Mouse (Mus musculus): ENCODE measurements at regions not wholly inside any gene's neighbourhood (a gene's known extent, or its start where the extent isn't known, plus 50 kb on each side); places are given as distances from the start of the nearest gene placed in this dataset.
A peak's percentile ranks its signal among the peaks of the same experiment; 100 is the strongest.

- no peak overlapping the region for H3K4me3 ChIP-seq (replicated peaks)
- WGBS (ENCODE audit: insufficient replicate concordance) = 82% methylated on average over 5 of the region's 5 CpGs
- ATAC-seq (ENCODE audit: insufficient read depth) = no peak
- peaks cover 10% of the 10 kb centered on the region for H3K4me1 ChIP-seq (replicated peaks)
- no peak overlapping the region for H3K9ac ChIP-seq
- no peak overlapping the region for H3K27ac ChIP-seq (replicated peaks)
- no peaks in the 10 kb centered on the region for H3K9me3 ChIP-seq (replicated peaks)
- no peaks in the 10 kb centered on the region for H3K36me3 ChIP-seq (replicated peaks)
- no peak overlapping the region for H3K4me2 ChIP-seq
- no peaks in the 10 kb centered on the region for H3K27me3 ChIP-seq
These were observed 68.0 kb upstream of the Ppm1b start for GRCm38 (mm10) chr17:84888525-84888924.

DNA sequence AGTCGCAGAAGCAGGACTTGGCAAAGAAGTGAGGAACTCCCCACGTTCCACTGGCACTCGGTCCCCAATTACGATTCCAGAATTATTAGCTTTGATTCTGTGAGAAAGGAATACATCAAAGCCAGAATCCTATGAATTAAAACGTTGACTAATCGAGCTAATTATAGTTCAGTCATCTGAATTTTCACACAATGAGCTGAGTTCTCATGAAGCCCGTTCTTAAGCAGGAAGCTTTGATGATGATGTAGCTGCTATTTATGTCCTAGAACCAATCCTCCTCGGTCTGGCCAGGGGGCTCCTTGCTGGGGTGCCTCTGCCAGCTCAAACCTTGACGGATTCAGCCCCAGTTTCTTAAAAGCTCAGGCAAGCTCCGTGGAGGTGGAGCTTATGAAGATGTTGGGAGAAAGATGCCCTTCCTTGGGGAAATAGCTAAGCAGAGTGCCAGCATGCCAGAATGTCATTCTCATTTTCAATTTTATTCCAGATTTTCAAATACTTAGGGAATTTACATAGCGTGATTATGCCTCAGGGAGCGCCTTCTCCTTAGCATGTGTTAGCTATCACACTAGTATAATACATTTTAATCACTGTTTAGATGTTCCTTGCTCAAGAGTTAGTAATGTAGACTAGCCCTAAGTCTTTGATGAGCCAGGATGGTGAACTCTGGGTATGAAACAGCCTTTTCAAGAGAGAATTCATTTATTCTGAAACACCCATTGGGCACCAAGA is 65.5 kb upstream of the Ppm1b start:
- Histone ChIP-seq H3K27me3 (no peaks in the 10 kb centered on the region), H3K9ac (no peak overlapping the region), H3K4me2 (no peak overlapping the region), H3K36me3 (replicated peaks) (no peaks in the 10 kb centered on the region), H3K9me3 (replicated peaks) (no peaks in the 10 kb centered on the region), H3K4me1 (replicated peaks) (peaks cover 18% of the 10 kb centered on the region), H3K4me3 (replicated peaks) (no peak overlapping the region), H3K27ac (replicated peaks) (no peak overlapping the region)
- WGBS (ENCODE audit: insufficient replicate concordance) = 63% methylated on average over 12 of the region's 12 CpGs
- no peak for ATAC-seq (ENCODE audit: insufficient read depth)

GRCm38 (mm10) chr17:84893273-84894033 is 63.1 kb upstream of the Ppm1b start:
- peak; percentile 79 for ATAC-seq (ENCODE audit: insufficient read depth)
- H3K4me2 ChIP-seq = no peak overlapping the region
- H3K27me3 ChIP-seq = no peaks in the 10 kb centered on the region

GRCm38 (mm10) chr17:84895526-84895925 is 61.0 kb upstream of the Ppm1b start:
- ATAC-seq (ENCODE audit: insufficient read depth) = no peak
- 60% methylated on average over 3 of the region's 3 CpGs for WGBS (ENCODE audit: insufficient replicate concordance)
- H3K36me3 ChIP-seq (replicated peaks) = no peaks in the 10 kb centered on the region
- no peak overlapping the region for H3K4me2 ChIP-seq
- 0 out of 2 replicates have a peak, but pooled peaks cover 5% of the 10 kb centered on the region for H3K9me3 ChIP-seq (replicated peaks)
- peaks cover 33% of the 10 kb centered on the region for H3K4me1 ChIP-seq (replicated peaks)
- no peaks in the 10 kb centered on the region for H3K27me3 ChIP-seq
- H3K4me3 ChIP-seq (replicated peaks) = no peak overlapping the region
- no peak overlapping the region for H3K9ac ChIP-seq
- H3K27ac ChIP-seq (replicated peaks) = no peak overlapping the region

More at GRCm38 (mm10) chr17:84893273-84894033, 63.1 kb upstream of the Ppm1b start:
- H3K36me3 ChIP-seq (replicated peaks) = no peaks in the 10 kb centered on the region
- H3K4me1 ChIP-seq (replicated peaks) = peaks cover 33% of the 10 kb centered on the region
- H3K4me3 ChIP-seq (replicated peaks) = no peak overlapping the region
- WGBS (ENCODE audit: insufficient replicate concordance) = 47% methylated on average over 16 of the region's 16 CpGs
- no peak overlapping the region for H3K27ac ChIP-seq (replicated peaks)
- no peak overlapping the region for H3K9ac ChIP-seq
- 0 out of 2 replicates have a peak, but pooled peaks cover 5% of the 10 kb centered on the region for H3K9me3 ChIP-seq (replicated peaks)

DNA sequence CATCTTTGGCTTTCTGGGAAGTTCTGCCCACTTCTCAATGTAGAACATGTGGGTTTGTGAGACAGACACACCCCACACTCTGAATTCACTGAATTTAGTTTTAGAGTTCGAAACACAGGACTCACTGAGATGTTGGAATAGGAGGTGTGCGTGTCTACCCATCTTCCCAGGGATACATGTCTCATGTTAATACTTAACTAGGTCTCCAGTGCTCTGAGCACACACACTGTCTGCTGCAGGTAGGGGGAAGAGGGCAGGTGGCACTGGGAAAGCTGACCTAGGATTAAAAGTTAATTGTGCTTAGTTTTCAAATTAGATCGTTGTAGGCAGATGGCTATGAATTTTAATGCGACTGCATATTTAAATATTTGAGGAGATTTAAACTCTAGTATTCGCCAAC is 60.0 kb upstream of the Ppm1b start:
- H3K27me3 ChIP-seq = no peaks in the 10 kb centered on the region
- no peak overlapping the region for H3K4me2 ChIP-seq
- 69% methylated on average over 5 of the region's 5 CpGs for WGBS (ENCODE audit: insufficient replicate concordance)
- H3K9me3 ChIP-seq (replicated peaks) = 0 out of 2 replicates have a peak, but pooled peaks cover 5% of the 10 kb centered on the region
- peak overlapping the region; percentile 33; the same call in 1 of the 2 replicates for H3K27ac ChIP-seq (replicated peaks)
- no peaks in the 10 kb centered on the region for H3K36me3 ChIP-seq (replicated peaks)
- ATAC-seq (ENCODE audit: insufficient read depth) = no peak
- no peak overlapping the region for H3K4me3 ChIP-seq (replicated peaks)
- peaks cover 33% of the 10 kb centered on the region for H3K4me1 ChIP-seq (replicated peaks)
- H3K9ac ChIP-seq = no peak overlapping the region

DNA sequence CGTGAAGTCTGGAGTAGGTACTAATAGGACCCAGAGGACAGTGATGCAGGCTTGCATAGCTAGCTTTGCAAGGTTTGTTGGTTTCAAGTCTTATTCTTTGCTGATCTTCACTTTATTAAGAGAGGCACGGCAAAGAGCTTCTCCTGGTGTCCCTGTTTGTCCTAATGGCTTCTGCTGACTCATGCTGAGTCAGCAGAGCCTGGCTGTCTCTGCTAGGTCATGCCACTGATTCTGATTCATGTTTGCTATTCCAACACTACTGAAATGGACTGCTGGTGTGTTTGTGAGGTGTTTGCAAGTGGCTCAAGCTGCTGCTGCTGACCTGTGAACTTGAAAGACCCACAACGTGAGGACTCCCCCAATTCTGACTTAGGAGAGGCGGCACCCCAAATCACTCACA is 58.1 kb upstream of the Ppm1b start:
- 86% methylated on average over 4 of the region's 4 CpGs for WGBS (ENCODE audit: insufficient replicate concordance)
- no peak; the same call in 1 of the 2 replicates for ATAC-seq (ENCODE audit: insufficient read depth)
- Histone ChIP-seq H3K4me3 (replicated peaks) (no peak overlapping the region), H3K4me1 (replicated peaks) (peaks cover 24% of the 10 kb centered on the region), H3K27me3 (no peaks in the 10 kb centered on the region), H3K9ac (no peak overlapping the region), H3K27ac (replicated peaks) (no peak overlapping the region), H3K4me2 (no peak overlapping the region), H3K9me3 (replicated peaks) (0 out of 2 replicates have a peak, but pooled peaks cover 5% of the 10 kb centered on the region), H3K36me3 (replicated peaks) (no peaks in the 10 kb centered on the region)

DNA sequence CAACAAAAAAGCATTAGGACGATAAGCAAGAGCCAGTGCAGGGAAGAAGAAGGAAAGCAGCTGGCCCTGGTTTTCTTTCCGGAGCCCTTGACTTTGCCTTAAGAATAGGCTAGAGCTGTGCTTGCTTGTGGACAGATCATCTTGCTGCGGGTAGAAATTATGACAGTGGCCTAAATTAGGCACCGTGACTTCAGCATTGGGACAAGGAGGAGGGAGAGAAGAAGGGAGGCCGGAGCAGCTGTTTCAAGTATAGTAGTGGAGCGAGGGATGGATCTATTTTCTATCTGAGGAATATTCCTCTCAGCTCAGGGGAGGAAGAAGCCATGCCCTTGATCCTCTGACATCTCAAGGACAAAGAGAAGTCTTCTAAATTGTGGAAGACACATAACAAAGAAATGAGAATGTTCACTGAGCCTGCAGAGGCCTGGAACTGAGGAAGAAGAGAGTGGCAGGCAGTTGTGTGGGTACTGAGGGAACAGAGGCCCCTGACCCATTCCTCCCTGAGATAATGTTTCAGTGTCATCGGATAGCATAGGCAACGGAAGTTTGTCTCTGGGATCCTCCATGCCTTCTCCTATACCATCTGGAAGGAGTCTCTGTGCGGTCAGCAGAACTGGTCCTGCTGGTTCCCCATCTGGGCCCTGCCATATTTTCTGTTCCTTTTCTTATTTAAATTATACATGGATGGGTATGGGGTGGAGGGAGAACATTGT is 52.8 kb upstream of the Ppm1b start:
- no peak overlapping the region for H3K4me2 ChIP-seq
- H3K9me3 ChIP-seq (replicated peaks) = no peaks in the 10 kb centered on the region
- WGBS (ENCODE audit: insufficient replicate concordance) = 78% methylated on average over 9 of the region's 9 CpGs
- H3K9ac ChIP-seq = no peak overlapping the region
- ATAC-seq (ENCODE audit: insufficient read depth) = no peak
- H3K27me3 ChIP-seq = no peaks in the 10 kb centered on the region
- no peak overlapping the region for H3K4me3 ChIP-seq (replicated peaks)
- no peaks in the 10 kb centered on the region for H3K36me3 ChIP-seq (replicated peaks)
- no peaks in the 10 kb centered on the region; the same call in 1 of the 2 replicates for H3K4me1 ChIP-seq (replicated peaks)
- H3K27ac ChIP-seq (replicated peaks) = no peak overlapping the region
